Mouse (Mus musculus) MEL (cell line): ENCODE measurements around the gene Gc. TPM values are rescaled to one million over a fixed set of nuclear protein-coding genes. Genes with fewer than 3 reads are reported as not detected.

ENCODE experiments used
- DNase-seq: peaks from one replicate; pipeline ENCODE4 v3.0.0; 2011; ENCODE audit warnings: low read depth, low spot score
- H3K27ac ChIP-seq: 2 replicates; pipeline ENCODE4 v1.5.1; 2012; ENCODE audit warnings: low read depth, mild to moderate bottlenecking, control low read depth, low read length, moderate library complexity; ENCODE audit not compliant: control insufficient read depth
- H3K27me3 ChIP-seq, 2 experiments: fragments of 150-350 bp in 1 of 2; sonication (generic) in 1 of 2; 2 replicates each; pipeline ENCODE4 v1.6.1; 2012; ENCODE audit warnings: low read length in 2 of 2, mild to moderate bottlenecking in 2 of 2, improper control_type of control experiment in 1 of 2, moderate library complexity in 1 of 2; ENCODE audit not compliant: insufficient read depth in 2 of 2, control insufficient read depth in 1 of 2
- H3K36me3 ChIP-seq, 2 experiments: 2 replicates each; pipeline ENCODE4 v1.6.1; 2012 to 2014; ENCODE audit warnings: low read length in 2 of 2, improper control_type of control experiment in 1 of 2, inconsistent platforms in 1 of 2, mild to moderate bottlenecking in 1 of 2; ENCODE audit not compliant: insufficient read depth in 2 of 2, control insufficient read depth in 1 of 2
- H3K4me1 ChIP-seq, 2 experiments: fragments of 150-350 bp in 1 of 2; sonication (generic) in 1 of 2; 2 replicates each; pipeline ENCODE4 v1.6.1; 2012; ENCODE audit warnings: low read length in 2 of 2, improper control_type of control experiment in 1 of 2, mild to moderate bottlenecking in 1 of 2; ENCODE audit not compliant: insufficient read depth in 2 of 2, control insufficient read depth in 1 of 2
- H3K4me3 ChIP-seq, 2 experiments: fragments of 150-350 bp in 1 of 2; sonication (generic) in 1 of 2; 2 replicates each; pipeline ENCODE4 v1.5.1; 2012; ENCODE audit warnings: low read depth in 2 of 2, low read length in 2 of 2, mild to moderate bottlenecking in 2 of 2, moderate library complexity in 2 of 2, control low read depth in 1 of 2, improper control_type of control experiment in 1 of 2; ENCODE audit not compliant: control insufficient read depth in 1 of 2, insufficient read depth in 1 of 2
- H3K79me2 ChIP-seq: 2 replicates; pipeline ENCODE4 v1.6.1; 2012; ENCODE audit warnings: mild to moderate bottlenecking, low read length, moderate library complexity; ENCODE audit not compliant: control insufficient read depth, poor library complexity, insufficient read depth
- H3K9ac ChIP-seq: 2 replicates; pipeline ENCODE4 v1.6.1; 2012; ENCODE audit warnings: low read depth, mild to moderate bottlenecking, control low read depth, low read length, moderate library complexity; ENCODE audit not compliant: control insufficient read depth, poor library complexity, severe bottlenecking
- H3K9me3 ChIP-seq: fragments of 150-350 bp; sonication (generic); replicated peaks from 2 replicates; pipeline ENCODE4 v1.6.1; 2012; ENCODE audit warnings: mild to moderate bottlenecking, low read length, improper control_type of control experiment, moderate library complexity; ENCODE audit not compliant: insufficient read depth
- BHLHE40 ChIP-seq: IDR thresholded peaks from 2 replicates; pipeline ENCODE4 v1.6.1; 2012; ENCODE audit warnings: low read depth, mild to moderate bottlenecking, inconsistent platforms, low read length, improper control_type of control experiment, borderline replicate concordance
- CHD1 ChIP-seq: IDR thresholded peaks from 2 replicates; pipeline ENCODE4 v1.6.1; 2012; ENCODE audit warnings: low read depth, mild to moderate bottlenecking, inconsistent platforms, low read length, improper control_type of control experiment
- CHD2 ChIP-seq: IDR thresholded peaks from 2 replicates; pipeline ENCODE4 v1.6.1; 2011; ENCODE audit warnings: low read length, improper control_type of control experiment
- CTCF ChIP-seq, 3 experiments: IDR thresholded peaks in 2 of 3; conservative IDR thresholded peaks in 1 of 3; 2 replicates each; pipeline ENCODE4 v1.5.1; 2011 to 2012; ENCODE audit warnings: low read length in 3 of 3, low read depth in 2 of 3, mild to moderate bottlenecking in 2 of 3, improper control_type of control experiment in 1 of 3, inconsistent platforms in 1 of 3, mixed read lengths in 1 of 3, moderate library complexity in 1 of 3; ENCODE audit not compliant: control insufficient read depth in 1 of 3, insufficient read depth in 1 of 3, poor library complexity in 1 of 3, severe bottlenecking in 1 of 3
- E2F4 ChIP-seq: IDR thresholded peaks from 2 replicates; pipeline ENCODE4 v1.6.1; 2011; ENCODE audit warnings: low read depth, low read length, improper control_type of control experiment, borderline replicate concordance
- ELF1 ChIP-seq: IDR thresholded peaks from 2 replicates; pipeline ENCODE4 v1.6.1; 2014; ENCODE audit warnings: low read depth, mild to moderate bottlenecking, inconsistent platforms, low read length, improper control_type of control experiment, moderate library complexity
- EP300 ChIP-seq, 2 experiments: IDR thresholded peaks; 2 replicates each; pipeline ENCODE4 v1.6.1; 2011; ENCODE audit warnings: improper control_type of control experiment in 2 of 2, low read length in 2 of 2, low read depth in 1 of 2, mild to moderate bottlenecking in 1 of 2
- GABPA ChIP-seq: IDR thresholded peaks from 2 replicates; pipeline ENCODE4 v1.6.1; 2012; ENCODE audit warnings: low read depth, mild to moderate bottlenecking, inconsistent platforms, low read length, improper control_type of control experiment, moderate library complexity
- GATA1 ChIP-seq: IDR thresholded peaks from 2 replicates; pipeline ENCODE4 v1.6.1; 2011; ENCODE audit warnings: low read depth, low read length, improper control_type of control experiment
- JUND ChIP-seq: IDR thresholded peaks from 2 replicates; pipeline ENCODE4 v1.6.1; 2011; ENCODE audit warnings: low read depth, mild to moderate bottlenecking, improper control_type of control experiment, low read length
- KAT2A ChIP-seq: conservative IDR thresholded peaks from 2 replicates; pipeline ENCODE4 v1.6.1; 2012; ENCODE audit warnings: low read depth, low read length, improper control_type of control experiment, inconsistent platforms
- MAFK ChIP-seq: IDR thresholded peaks from 2 replicates; pipeline ENCODE4 v1.6.1; 2011; ENCODE audit warnings: low read depth, mild to moderate bottlenecking, low read length, improper control_type of control experiment, borderline replicate concordance
- MAX ChIP-seq: IDR thresholded peaks from 2 replicates; pipeline ENCODE4 v1.6.1; 2011; ENCODE audit warnings: low read length, improper control_type of control experiment
- MAZ ChIP-seq: IDR thresholded peaks from 2 replicates; pipeline ENCODE4 v1.6.1; 2012; ENCODE audit warnings: low read depth, mild to moderate bottlenecking, inconsistent platforms, low read length, improper control_type of control experiment
- MXI1 ChIP-seq: IDR thresholded peaks from 2 replicates; pipeline ENCODE4 v1.6.1; 2011; ENCODE audit warnings: mild to moderate bottlenecking, low read depth, low read length, improper control_type of control experiment
- MYB ChIP-seq: IDR thresholded peaks from 2 replicates; pipeline ENCODE4 v1.6.1; 2011; ENCODE audit warnings: mild to moderate bottlenecking, low read depth, low read length, improper control_type of control experiment
- MYC ChIP-seq: IDR thresholded peaks from 2 replicates; pipeline ENCODE4 v1.6.1; 2011; ENCODE audit warnings: low read depth, mild to moderate bottlenecking, low read length, improper control_type of control experiment, moderate library complexity
- NELFE ChIP-seq: IDR thresholded peaks from 2 replicates; pipeline ENCODE4 v1.6.1; 2011; ENCODE audit warnings: low read depth, low read length, improper control_type of control experiment
- NRF1 ChIP-seq: IDR thresholded peaks from 2 replicates; pipeline ENCODE4 v1.6.1; 2014; ENCODE audit warnings: low read depth, mild to moderate bottlenecking, inconsistent platforms, low read length, improper control_type of control experiment, moderate library complexity; ENCODE audit not compliant: poor library complexity, insufficient read depth, severe bottlenecking
- POLR2A ChIP-seq, 2 experiments: IDR thresholded peaks; 2 replicates each; pipeline ENCODE4 v1.6.1; 2011 to 2012; ENCODE audit warnings: low read length in 2 of 2, mild to moderate bottlenecking in 2 of 2, control low read depth in 1 of 2, improper control_type of control experiment in 1 of 2, low read depth in 1 of 2, moderate library complexity in 1 of 2; ENCODE audit not compliant: control insufficient read depth in 1 of 2, insufficient read depth in 1 of 2, poor library complexity in 1 of 2
- POLR2AphosphoS2 ChIP-seq: IDR thresholded peaks from 2 replicates; pipeline ENCODE4 v1.6.1; 2011; ENCODE audit warnings: low read length, improper control_type of control experiment
- POLR2AphosphoS5 ChIP-seq: IDR thresholded peaks from 2 replicates; pipeline ENCODE4 v1.6.1; 2012; ENCODE audit warnings: low read depth, borderline replicate concordance, mild to moderate bottlenecking, inconsistent platforms, low read length, moderate library complexity, mixed read lengths
- RAD21 ChIP-seq: IDR thresholded peaks from 2 replicates; pipeline ENCODE4 v1.6.1; 2011; ENCODE audit warnings: mild to moderate bottlenecking, low read depth, low read length, improper control_type of control experiment
- RCOR1 ChIP-seq: IDR thresholded peaks from 2 replicates; pipeline ENCODE4 v1.6.1; 2012; ENCODE audit warnings: low read depth, mild to moderate bottlenecking, inconsistent platforms, low read length, improper control_type of control experiment
- SIN3A ChIP-seq: IDR thresholded peaks from 2 replicates; pipeline ENCODE4 v1.6.1; 2012; ENCODE audit warnings: low read length, improper control_type of control experiment, inconsistent platforms
- SMC3 ChIP-seq: IDR thresholded peaks from 2 replicates; pipeline ENCODE4 v1.6.1; 2011; ENCODE audit warnings: low read depth, low read length, improper control_type of control experiment
- TAL1 ChIP-seq: IDR thresholded peaks from 2 replicates; pipeline ENCODE4 v1.6.1; 2012; ENCODE audit warnings: mild to moderate bottlenecking, inconsistent platforms, low read length, moderate library complexity, mixed read lengths
- TBP ChIP-seq: IDR thresholded peaks from 2 replicates; pipeline ENCODE4 v1.8.0; 2011; ENCODE audit warnings: low read depth, low read length, improper control_type of control experiment
- UBTF ChIP-seq: IDR thresholded peaks from 2 replicates; pipeline ENCODE4 v1.6.1; 2012; ENCODE audit warnings: low read depth, mild to moderate bottlenecking, inconsistent platforms, low read length, improper control_type of control experiment, moderate library complexity, borderline replicate concordance; ENCODE audit not compliant: insufficient read depth
- USF1 ChIP-seq: IDR thresholded peaks from 2 replicates; pipeline ENCODE4 v1.6.1; 2014; ENCODE audit warnings: low read depth, mild to moderate bottlenecking, inconsistent platforms, low read length, improper control_type of control experiment, moderate library complexity
- USF2 ChIP-seq, 2 experiments: IDR thresholded peaks; 2 replicates each; pipeline ENCODE4 v1.6.1; 2011 to 2012; ENCODE audit warnings: improper control_type of control experiment in 2 of 2, low read length in 2 of 2, borderline replicate concordance in 1 of 2, inconsistent platforms in 1 of 2, low read depth in 1 of 2, mild to moderate bottlenecking in 1 of 2; ENCODE audit not compliant: insufficient read depth in 1 of 2
- ZC3H11A ChIP-seq: IDR thresholded peaks from 2 replicates; pipeline ENCODE4 v1.6.1; 2012; ENCODE audit warnings: low read depth, mild to moderate bottlenecking, inconsistent platforms, low read length, improper control_type of control experiment
- ZKSCAN1 ChIP-seq: IDR thresholded peaks from 2 replicates; pipeline ENCODE4 v1.6.1; 2012; ENCODE audit warnings: low read depth, mild to moderate bottlenecking, inconsistent platforms, low read length, improper control_type of control experiment, moderate library complexity
- ZMIZ1 ChIP-seq: IDR thresholded peaks from 2 replicates; pipeline ENCODE4 v1.6.1; 2012; ENCODE audit warnings: low read depth, mild to moderate bottlenecking, inconsistent platforms, low read length, improper control_type of control experiment, moderate library complexity
- ZNF384 ChIP-seq: IDR thresholded peaks from 2 replicates; pipeline ENCODE4 v1.6.1; 2012; ENCODE audit warnings: low read depth, mild to moderate bottlenecking, inconsistent platforms, low read length, improper control_type of control experiment
- polyA plus RNA-seq, 2 experiments: library from polyadenylated mRNA; stranded (reverse) in 1 of 2; unstranded in 1 of 2; fragments of >175 nt in 1 of 2; fragments of >200 nt in 1 of 2; gene quantifications; 2 replicates each; pipeline versions ENCODE4 v1.2.1 to v1.2.4; 2012; ENCODE audit warnings: low replicate concordance in 2 of 2, low read depth in 1 of 2; ENCODE audit not compliant: insufficient read length in 2 of 2, insufficient read depth in 1 of 2, missing spikeins in 1 of 2
- total RNA-seq: library from RNA; depleted of rRNA; stranded (reverse); fragments of 300-350 nt; gene quantifications from 2 replicates; pipeline ENCODE4 v1.2.3, GENCODE M21; 2012

The Gc gene
- total and polyA plus RNA-seq, 3 experiments, result not detected

GRCm38 (mm10) chr5:89384204-89384603 lies 73.5 kb downstream of the Gc start:
- Histone ChIP-seq H3K4me3 (no peak overlapping the region), H3K27ac (no peak overlapping the region), H3K9me3 (no peaks in the 10 kb centered on the region), H3K79me2 (no peaks in the 10 kb centered on the region), H3K4me1 (no peaks in the 10 kb centered on the region), H3K27me3 (no peaks in the 10 kb centered on the region), H3K9ac (no peak overlapping the region), H3K36me3 (no peaks in the 10 kb centered on the region)
- peak; percentile 9 for DNase-seq
- TF ChIP-seq BHLHE40, result no peak
- no peak for TF ChIP-seq GATA1
- no peak for TF ChIP-seq GABPA
- no peak for TF ChIP-seq UBTF
- TF ChIP-seq MYC, result no peak
- peak in 1 of 3 experiments; percentile 49; a peak in 2 of 6 replicates for TF ChIP-seq CTCF (IDR thresholded peaks at IDR 0.05 in 2 of 3, conservative IDR thresholded peaks at IDR 0.05 in 1 of 3; ENCODE audit: control insufficient read depth in 1 of 3, insufficient read depth in 1 of 3, low read depth in 2 of 3, low read length in 3 of 3, poor library complexity in 1 of 3, severe bottlenecking in 1 of 3)
- no peak for TF ChIP-seq E2F4
- TF ChIP-seq JUND, result no peak
- TF ChIP-seq CHD2, result no peak
- TF ChIP-seq RCOR1, result no peak
- no peak for TF ChIP-seq MXI1
- TF ChIP-seq CHD1, result no peak
- TF ChIP-seq ELF1, result no peak
- TF ChIP-seq USF2 (IDR thresholded peaks at IDR 0.05; ENCODE audit: borderline replicate concordance in 1 of 2, insufficient read depth in 1 of 2, low read depth in 1 of 2, low read length in 2 of 2), result no peak
- no peak for TF ChIP-seq SIN3A
- TF ChIP-seq NRF1, result no peak
- TF ChIP-seq MAZ, result no peak
- peak; percentile 52 for TF ChIP-seq RAD21
- TF ChIP-seq ZKSCAN1, result no peak
- TF ChIP-seq POLR2AphosphoS2, result no peak
- no peak for TF ChIP-seq POLR2A (IDR thresholded peaks at IDR 0.05; ENCODE audit: control insufficient read depth in 1 of 2, insufficient read depth in 1 of 2, low read depth in 1 of 2, low read length in 2 of 2, poor library complexity in 1 of 2)
- TF ChIP-seq POLR2AphosphoS5, result no peak
- no peak for TF ChIP-seq ZNF384
- TF ChIP-seq TAL1, result no peak
- no peak for TF ChIP-seq NELFE
- no peak for TF ChIP-seq EP300 (IDR thresholded peaks at IDR 0.05; ENCODE audit: low read depth in 1 of 2, low read length in 2 of 2)
- TF ChIP-seq ZC3H11A, result peak; percentile 27; the same call in 1 of the 2 replicates
- peak; percentile 49 for TF ChIP-seq SMC3
- no peak for TF ChIP-seq MAX
- no peak for TF ChIP-seq ZMIZ1
- TF ChIP-seq TBP, result no peak
- TF ChIP-seq KAT2A, result no peak
- TF ChIP-seq USF1, result no peak
- no peak for TF ChIP-seq MAFK
- no peak for TF ChIP-seq MYB
